Mouse (Mus musculus) embryonic fibroblast, embryonic 13.5 days (primary cell): ENCODE results near the gene Cd300c2.

Experiments used
- CTCF ChIP-seq: IDR thresholded peaks from 2 replicates; pipeline ENCODE4 v1.5.1; 2011; ENCODE audit warnings: mild to moderate bottlenecking, control low read depth, low read length, moderate library complexity, borderline replicate concordance; ENCODE audit not compliant: insufficient read depth
- POLR2A ChIP-seq: IDR thresholded peaks from 2 replicates; pipeline ENCODE4 v1.6.1; 2011; ENCODE audit warnings: low read depth, mild to moderate bottlenecking, control low read depth, low read length, moderate library complexity

- TF ChIP-seq CTCF: no peak
- TF ChIP-seq POLR2A: no peak
These were observed at the start of gene Cd300c2 for GRCm38 (mm10) chr11:115001474-115002040.
